Mouse (Mus musculus) cortical plate, adult 2 months (tissue): Measurements from ENCODE around the gene Zgpat.

ENCODE experiments used
- CTCF ChIP-seq: fragments of 200-500 bp; IDR thresholded peaks from 2 replicates; pipeline ENCODE4 v1.5.1; 2011; ENCODE audit warnings: mild to moderate bottlenecking, control low read depth, low read length; ENCODE audit not compliant: insufficient read depth; ENCODE audit errors: extremely low read depth
- POLR2A ChIP-seq: fragments of 200-500 bp; IDR thresholded peaks from 2 replicates; pipeline ENCODE4 v1.6.1; 2011; ENCODE audit warnings: mild to moderate bottlenecking, low read length, control low read depth; ENCODE audit not compliant: insufficient read depth; ENCODE audit errors: extremely low read depth

- no peak for TF ChIP-seq POLR2A
- no peak for TF ChIP-seq CTCF
These were observed 24.3 kb upstream of the Zgpat start for GRCm38 (mm10) chr2:181340426-181340825.
